Comparison of ENCODE assay signal across 30 mouse cellular contexts in the genomic region with DNA sequence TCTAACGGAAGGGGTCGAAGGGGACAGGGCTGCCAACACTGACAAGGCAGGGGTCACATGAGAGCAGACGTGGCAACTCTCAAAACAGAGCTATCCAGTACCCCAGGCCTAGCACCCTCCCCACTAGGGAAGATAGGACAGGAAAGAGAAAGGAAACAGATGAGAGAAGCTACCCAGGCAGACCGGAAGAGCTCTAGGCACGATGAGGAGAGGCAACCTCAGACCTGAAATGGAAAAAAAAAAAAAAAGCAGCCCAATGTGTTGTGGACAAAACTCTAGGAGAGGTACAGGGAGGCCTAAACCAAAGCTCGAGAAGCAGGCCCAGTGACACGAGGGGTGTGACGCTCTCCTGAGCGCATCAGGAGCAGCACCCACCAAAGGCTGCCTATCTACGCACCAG. TPM values are rescaled to one million over a fixed set of nuclear protein-coding genes. Genes with fewer than 3 reads are reported as not detected.
DNase-seq lines count a peak whose midpoint lies in the region; ATAC-seq lines count a peak whose summit lies in the region.
"Had no signal": no experiment of that assay in that cellular context is flagged by ENCODE, and none has a peak within 500 bp of the region (broad histone marks: within the 10 kb centered on the region; RNA-seq: fewer than 3 reads in every experiment).

No protein-coding gene starts in this region.

- peak; percentile 65 for DNase-seq in naive thymus-derived CD4-positive, alpha-beta T cell, adult 2 months (ENCODE audit: low read depth)
- DNase-seq in right cerebral cortex, postnatal 25 days = no peak
- no peak for DNase-seq in adrenal gland, postnatal 14 days
- no peak for DNase-seq in cerebellum, adult 9-10 months
- DNase-seq: adrenal gland, adult 2 months; cerebellum, adult 8-10 months; cerebellum, postnatal 36 days; embryo, embryonic 11 days; gastrocnemius, adult 2 months; gastrocnemius, postnatal 36 days; kidney, adult 9 months; kidney, postnatal 14 days; lung, embryonic 14.5 days; lung, postnatal 14 days; midbrain, embryonic 14.5 days; retina, postnatal 1 day; right cerebral cortex, postnatal 14 days; thymus, adult 2 months had no signal

- H3K4me1 ChIP-seq in megakaryocyte, embryonic 14.5 days = peaks cover 97% of the 10 kb centered on the region

- ATAC-seq in megakaryocyte, adult 5-6 weeks (ENCODE audit: poor library complexity, severe bottlenecking) = no peak
- peak; percentile 69 for ATAC-seq in CD4-positive, CD25-positive, alpha-beta regulatory T cell, adult 4 months
- peak; percentile 48 for ATAC-seq in common myeloid progenitor, adult 5-6 weeks (replicated peaks; ENCODE audit: low read depth, poor library complexity, severe bottlenecking)
- ATAC-seq: forebrain, embryonic 16.5 days; hindbrain, postnatal 0 days; intestine, postnatal 0 days had no signal

- H3K9me3 ChIP-seq in megakaryocyte, embryonic 14.5 days = 0 out of 2 replicates have a peak, but pooled peaks cover 1% of the 10 kb centered on the region
- H3K9me3 ChIP-seq: heart, embryonic 15.5 days; limb, embryonic 12.5 days; neural tube, embryonic 15.5 days had no signal

- H3K4me3 ChIP-seq in megakaryocyte, embryonic 14.5 days (replicated peaks) = peak overlapping the region; percentile 78
- H3K4me3 ChIP-seq: embryonic facial prominence, embryonic 12.5 days; gastrocnemius, adult 2 months; heart, embryonic 15.5 days; left cerebral cortex, adult 2 months; limb, embryonic 12.5 days; neural tube, embryonic 15.5 days had no signal

- peaks cover 83% of the 10 kb centered on the region for H3K36me3 ChIP-seq in megakaryocyte, embryonic 14.5 days (replicated peaks; ENCODE audit: low read length)
- H3K36me3 ChIP-seq: embryonic facial prominence, embryonic 12.5 days; heart, embryonic 15.5 days; limb, embryonic 12.5 days; neural tube, embryonic 15.5 days had no signal

- H3K27me3 ChIP-seq in megakaryocyte, embryonic 14.5 days (replicated peaks) = no peaks in the 10 kb centered on the region
- H3K27me3 ChIP-seq: embryonic facial prominence, embryonic 12.5 days; heart, embryonic 15.5 days; limb, embryonic 12.5 days; neural tube, embryonic 15.5 days had no signal

RNA-seq across cellular contexts. Expression of gene Ksr1, which starts 23.7 kb away (rescaled TPM):
- polyA plus RNA-seq in megakaryocyte, embryonic 14.5 days (2012; ENCODE audit: insufficient read depth, low replicate concordance) = 46.5 and 208 TPM in 2 replicates
- total RNA-seq in megakaryocyte, adult 5-6 weeks (2015) = 6.4 and 6.8 TPM in 2 replicates
- total RNA-seq in megakaryocyte, adult 5-6 weeks (2017) = 5.2 and 10.8 TPM in 2 replicates
- 1 to 10 TPM; 2.5 to 4.1 TPM for polyA plus RNA-seq in CD4-positive, CD25-positive, alpha-beta regulatory T cell, adult 4 months (2017; shearing (Covaris generic))
- total RNA-seq in common myeloid progenitor, adult 5-6 weeks (2017) = 7.4 and 7.9 TPM in 2 replicates
- 10.0 and 10.8 TPM in 2 replicates for total RNA-seq in adrenal gland, postnatal 14 days (2021)
